Mouse (Mus musculus): Measurements from ENCODE around the gene 6030408B16Rik.

DNA sequence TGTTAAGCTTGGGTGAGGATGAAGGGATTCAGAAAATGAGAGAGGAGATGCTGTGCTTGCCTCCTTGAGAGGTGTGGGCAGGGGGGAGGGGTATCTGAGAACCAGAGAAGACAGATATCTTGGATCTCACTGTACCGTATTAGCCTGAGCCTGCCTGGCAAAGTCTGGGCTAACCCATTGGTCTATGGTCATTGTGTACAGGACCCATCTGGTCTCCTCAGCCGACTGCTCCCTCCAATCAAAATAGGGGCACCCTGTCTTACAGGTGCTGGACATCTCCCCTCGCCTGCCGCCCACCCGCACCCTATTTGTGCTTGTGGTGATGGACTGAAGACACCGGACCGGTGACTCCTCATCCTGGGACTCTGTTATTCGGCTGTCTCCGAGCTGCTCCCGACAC, 2.6 kb downstream of the 6030408B16Rik start:
- TF ChIP-seq CTCF (IDR thresholded peaks at IDR 0.05; ENCODE audit: low read depth, low read length) (no peak), POLR2A (IDR thresholded peaks at IDR 0.05; ENCODE audit: borderline replicate concordance, low read depth, low read length) (no peak)

Data from bone marrow macrophage, adult 2 months (primary cell).